Mouse (Mus musculus): ENCODE results near the gene Cyp2a22. TPM values are rescaled to one million over a fixed set of nuclear protein-coding genes. Genes with fewer than 3 reads are reported as not detected.

Cyp2a22 gene
- polyA plus RNA-seq, 1 experiment from 2014 or later = not detected

Other genes starting within 250 kb of the Cyp2a22 start
- gene Cyp2b19, start 182.2 kb downstream of the Cyp2a22 start, polyA plus RNA-seq (2014; fragmentation: Nextera tagmentation; extraction: Ambion mirVana) = 0.46 and 0.82 TPM in 2 replicates
- not detected in 2 replicates for gene Cyp2g1, start 130.5 kb downstream of the Cyp2a22 start, polyA plus RNA-seq (2014; fragmentation: Nextera tagmentation; extraction: Ambion mirVana)
- gene Cyp2a5, start 104.1 kb downstream of the Cyp2a22 start, polyA plus RNA-seq (2014; fragmentation: Nextera tagmentation; extraction: Ambion mirVana) = 0.50 TPM in 1 of 2 replicates, not detected in the other
- gene Cyp2a12, start 89.7 kb upstream of the Cyp2a22 start, polyA plus RNA-seq (2014; fragmentation: Nextera tagmentation; extraction: Ambion mirVana) = not detected in 2 replicates
- not detected in 2 replicates for gene Cyp2f2, start 180.5 kb upstream of the Cyp2a22 start, polyA plus RNA-seq (2014; fragmentation: Nextera tagmentation; extraction: Ambion mirVana)
- gene Cyp2t4, start 214.3 kb upstream of the Cyp2a22 start, polyA plus RNA-seq (2014; fragmentation: Nextera tagmentation; extraction: Ambion mirVana) = 0.16 TPM in 1 of 2 replicates, not detected in the other
- 46.9 and 48.3 TPM in 2 replicates for gene Egln2, start 227.4 kb upstream of the Cyp2a22 start, polyA plus RNA-seq (2014; fragmentation: Nextera tagmentation; extraction: Ambion mirVana)
- 100.0 and 100 TPM in 2 replicates for gene Rab4b, start 239.5 kb upstream of the Cyp2a22 start, polyA plus RNA-seq (2014; fragmentation: Nextera tagmentation; extraction: Ambion mirVana)
- gene Gm21983, start 241.7 kb upstream of the Cyp2a22 start, polyA plus RNA-seq (2014; fragmentation: Nextera tagmentation; extraction: Ambion mirVana) = 0.94 TPM in 1 of 2 replicates, not detected in the other
- 14.7 and 24.4 TPM in 2 replicates for gene Mia, start 241.8 kb upstream of the Cyp2a22 start, polyA plus RNA-seq (2014; fragmentation: Nextera tagmentation; extraction: Ambion mirVana)